Mouse (Mus musculus) small intestine, adult 2 months (tissue): ENCODE measurements around the gene Trim26.

Experiments used
- CTCF ChIP-seq: fragments of 200-500 bp; IDR thresholded peaks from 2 replicates; pipeline ENCODE4 v1.5.1; 2012; ENCODE audit warnings: low read depth, mild to moderate bottlenecking, control low read depth, inconsistent platforms, low read length, moderate library complexity, mixed read lengths; ENCODE audit not compliant: insufficient replicate concordance, insufficient read length; ENCODE audit errors: extremely low read depth
- POLR2A ChIP-seq: fragments of 200-500 bp; IDR thresholded peaks from 2 replicates; pipeline ENCODE4 v1.6.1; 2012; ENCODE audit warnings: low read depth, mild to moderate bottlenecking, control low read depth, inconsistent platforms, low read length, moderate library complexity

- TF ChIP-seq CTCF (no peak), POLR2A (no peak)
Observed at GRCm38 (mm10) chr17:36788351-36788750, 48.6 kb upstream of the Trim26 start.
